Mouse (Mus musculus) heart, postnatal 0 days (tissue): Measurements from ENCODE around the gene Usp27x.

Source experiments
- CTCF ChIP-seq: IDR thresholded peaks from 2 replicates; pipeline ENCODE4 v1.5.1; 2016; ENCODE audit warnings: antibody characterized with exemption, control low read depth, low read depth
- EP300 ChIP-seq: IDR thresholded peaks from 2 replicates; pipeline ENCODE4 v1.6.1; 2016; ENCODE audit warnings: antibody characterized with exemption, low read depth

DNA sequence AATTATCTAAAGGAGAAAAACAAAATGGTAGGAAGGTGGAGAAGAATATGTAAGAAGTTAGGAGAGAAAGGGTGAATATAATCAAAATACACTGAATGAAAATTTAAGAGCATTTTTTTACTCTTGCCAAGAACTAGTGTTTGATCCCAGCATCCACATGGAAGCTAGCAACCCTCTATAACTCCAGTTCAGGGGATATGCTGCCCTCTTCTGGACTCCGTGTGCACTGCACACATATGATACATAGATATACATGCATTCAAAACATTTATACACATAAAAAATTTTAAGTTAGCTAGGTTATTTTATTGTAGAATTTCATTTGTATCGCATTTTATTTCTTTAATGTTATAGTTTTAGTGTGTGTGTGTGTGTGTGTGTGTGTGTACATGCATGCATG lies 50.2 kb downstream of the Usp27x start:
- TF ChIP-seq EP300 (no peak), CTCF (no peak)
